Mouse (Mus musculus) right cerebral cortex, postnatal 4 days (tissue): Measurements from ENCODE around the gene Sclt1.

Experiments used
- DNase-seq: peaks from one replicate; pipeline ENCODE4 v3.0.0-alpha.2; 2022

Sclt1 gene

DNA sequence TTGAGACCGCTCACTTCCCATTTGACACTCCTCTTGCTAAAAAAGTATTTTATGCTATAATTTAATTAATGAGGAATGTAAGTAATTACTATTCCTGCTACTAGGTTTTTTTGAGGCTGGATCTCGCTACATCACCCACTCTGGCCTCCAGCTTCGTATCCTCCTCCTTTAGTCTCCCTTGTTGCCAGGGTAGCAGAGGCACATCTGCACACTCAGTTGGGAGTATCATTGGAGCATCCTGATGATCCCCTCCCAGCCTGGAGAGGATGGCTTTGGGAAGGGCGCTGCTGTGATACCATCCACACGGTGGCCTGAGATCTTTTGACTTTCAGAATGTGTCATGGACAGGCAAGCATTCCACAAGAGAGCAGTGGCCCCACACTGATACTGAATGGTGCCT is 156.8 kb downstream of the Sclt1 start:
- DNase-seq = no peak

DNA sequence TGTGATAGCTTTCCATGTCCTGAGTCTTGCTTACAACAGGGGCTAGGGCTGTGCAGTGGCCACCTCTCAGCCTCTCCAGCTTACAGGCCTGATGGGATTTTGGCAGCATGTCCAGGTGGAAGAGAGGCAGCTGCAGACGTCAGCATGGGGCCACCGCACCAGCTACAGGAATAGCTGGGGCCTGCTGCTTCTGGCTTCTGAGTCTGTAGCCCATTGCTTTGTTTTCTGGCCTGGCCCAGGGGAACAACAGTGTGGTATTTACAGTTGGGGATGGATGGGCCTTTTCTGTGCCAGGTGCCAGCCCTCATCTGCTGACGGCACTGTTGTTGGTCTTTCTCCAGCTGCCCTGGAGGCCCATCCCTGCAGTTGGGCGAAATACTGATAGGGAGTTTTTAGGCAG is 158.7 kb downstream of the Sclt1 start:
- no peak for DNase-seq

DNA sequence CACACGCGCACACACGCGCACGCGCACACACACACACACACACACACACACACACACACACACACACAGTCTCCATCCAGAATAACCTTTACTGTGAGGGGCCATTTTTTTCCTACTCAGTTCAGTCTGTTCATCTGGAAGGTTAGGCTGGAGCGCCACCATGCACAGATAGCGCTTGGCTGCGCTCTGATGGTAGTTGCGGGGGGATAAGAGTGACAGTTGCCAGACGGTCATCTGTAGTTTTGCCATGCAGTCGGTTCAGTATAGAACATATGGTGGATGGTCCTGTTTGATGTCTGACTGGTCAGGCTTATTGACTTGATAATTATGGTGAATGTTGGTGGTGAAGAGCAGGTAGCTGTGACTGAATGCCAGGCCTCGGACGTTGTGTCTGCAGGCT is 159.2 kb downstream of the Sclt1 start:
- no peak for DNase-seq

DNA sequence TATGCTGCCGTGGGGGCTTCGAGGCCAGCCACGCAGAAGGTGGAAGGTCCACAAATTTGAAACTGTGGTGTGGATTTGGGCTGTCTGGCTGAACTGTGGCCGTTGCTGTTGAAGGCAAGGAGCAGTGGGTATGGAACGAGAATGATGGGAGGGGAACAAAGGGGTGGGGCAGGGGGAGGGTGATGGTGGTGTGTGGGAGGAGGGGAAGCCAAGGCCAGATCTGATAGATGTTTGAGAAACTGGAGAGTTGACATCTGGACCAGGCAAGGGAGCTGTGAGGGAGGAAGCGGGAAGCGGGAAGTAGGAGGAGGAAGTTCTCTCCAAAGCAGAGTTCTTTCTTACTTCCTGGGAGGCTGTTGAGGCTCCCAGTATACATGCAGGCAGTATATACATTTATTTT is 160.1 kb downstream of the Sclt1 start:
- DNase-seq = no peak

DNA sequence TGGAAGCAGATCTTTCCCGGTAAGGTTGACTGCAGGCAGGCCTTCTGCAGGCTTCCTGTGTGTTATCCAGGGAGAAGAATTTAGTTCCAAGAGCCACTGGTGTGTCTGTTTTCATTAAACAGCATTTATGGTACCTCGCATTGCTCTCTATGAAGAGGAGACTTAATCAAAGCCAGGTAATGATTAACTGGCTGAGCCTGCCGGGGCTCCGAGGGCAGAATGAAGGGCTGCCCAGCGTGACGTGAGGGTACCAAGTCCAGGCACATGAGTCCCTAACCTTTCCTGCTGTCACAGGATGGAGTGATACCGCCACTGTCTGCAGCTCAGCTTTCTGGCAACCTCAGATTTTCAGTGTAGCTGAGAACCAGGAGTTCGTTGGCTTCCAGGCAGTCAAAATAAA is 160.9 kb downstream of the Sclt1 start:
- no peak for DNase-seq

DNA sequence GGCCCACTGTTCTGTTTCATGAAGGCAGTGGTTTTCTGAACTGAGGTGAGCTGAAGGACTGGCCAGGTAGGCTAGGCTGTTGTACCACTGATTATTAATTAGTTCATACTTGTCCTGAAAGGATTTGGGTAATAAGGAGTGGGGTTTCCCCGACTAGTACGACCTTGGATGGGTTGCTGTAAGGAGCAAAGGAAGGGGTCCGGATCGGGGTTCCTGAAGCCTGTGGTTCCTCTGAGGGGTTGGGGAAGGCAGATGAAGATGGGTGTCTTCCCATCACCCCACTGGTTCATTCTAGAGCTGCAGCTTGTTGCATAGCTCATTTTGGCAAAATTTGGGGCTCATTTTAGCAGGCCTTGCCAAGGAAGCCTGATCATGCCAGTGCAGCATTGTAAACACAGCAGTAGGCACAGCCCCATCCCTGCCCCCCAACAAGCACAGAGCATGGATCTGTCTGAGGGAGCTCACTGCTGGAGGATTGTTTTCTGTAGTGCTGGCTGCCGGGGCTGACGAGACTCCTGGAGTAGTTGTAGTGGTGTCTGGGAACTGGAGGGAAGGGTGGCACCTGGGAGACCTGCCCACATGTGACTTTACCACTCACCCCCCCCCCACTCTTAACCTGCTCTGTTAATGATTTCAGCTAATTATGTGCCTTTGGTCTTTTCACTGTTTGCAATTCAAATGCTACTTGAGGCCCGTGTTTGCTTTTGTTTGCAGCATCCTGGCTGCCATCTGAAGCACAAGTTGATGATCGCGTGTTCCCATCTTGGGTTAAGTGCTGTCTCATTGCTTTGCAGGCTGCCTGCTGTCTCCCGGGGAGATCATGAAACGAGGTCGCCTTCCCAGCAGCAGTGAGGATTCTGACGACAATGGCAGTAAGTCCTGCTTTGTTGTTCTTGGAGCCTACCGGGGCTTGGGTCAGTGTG is 161.7 kb downstream of the Sclt1 start:
- no peak for DNase-seq

DNA sequence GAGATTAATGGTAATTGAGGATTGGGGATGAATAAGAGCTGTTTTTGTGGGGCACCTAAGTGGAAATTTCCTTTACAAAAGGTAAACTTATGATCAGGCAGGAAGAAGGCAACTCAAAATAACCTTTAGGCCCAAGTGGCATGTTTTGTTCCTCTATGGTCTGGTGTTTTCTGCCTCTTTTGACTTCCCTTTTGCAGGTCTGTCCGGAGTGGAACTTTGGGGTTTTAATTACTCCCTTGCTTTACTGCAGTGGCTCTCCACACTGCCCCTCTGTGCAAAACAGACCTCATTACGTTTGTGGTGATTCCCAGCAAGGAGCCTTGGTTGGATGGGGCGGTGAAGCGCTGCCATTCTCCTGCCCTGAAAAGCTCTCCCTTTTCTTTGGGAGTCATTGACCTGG is 162.4 kb downstream of the Sclt1 start:
- DNase-seq = no peak

DNA sequence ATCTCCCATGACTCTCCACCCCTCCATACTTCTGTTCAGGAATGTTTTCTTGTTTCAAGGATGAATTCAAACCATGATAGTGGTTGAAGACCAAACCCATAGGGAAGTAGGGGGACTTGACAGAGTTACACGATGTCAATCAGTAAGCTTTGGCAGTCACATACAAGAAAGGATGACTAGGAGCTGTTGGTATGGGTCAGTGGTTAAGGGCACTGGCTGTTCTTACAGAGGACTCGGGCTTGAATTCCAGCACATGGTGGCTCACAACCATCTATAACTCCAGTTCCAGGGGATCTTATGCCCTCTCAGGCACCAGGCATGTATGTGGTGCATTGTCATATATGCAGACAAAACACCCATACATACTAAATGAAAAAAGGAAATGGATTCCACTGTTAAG is 165.1 kb downstream of the Sclt1 start:
- DNase-seq = no peak
